Mouse (Mus musculus) olfactory bulb, adult 2 months (tissue): ENCODE data around the gene Ppa1.

ENCODE experiments used
- CTCF ChIP-seq: fragments of 200-500 bp; IDR thresholded peaks from 2 replicates; pipeline ENCODE4 v1.5.1; 2012; ENCODE audit warnings: low read depth, mild to moderate bottlenecking, low read length, moderate library complexity; ENCODE audit not compliant: insufficient read depth
- POLR2A ChIP-seq: fragments of 200-500 bp; IDR thresholded peaks from 2 replicates; pipeline ENCODE4 v1.6.1; 2012; ENCODE audit warnings: mild to moderate bottlenecking, low read depth, low read length, moderate library complexity; ENCODE audit not compliant: insufficient read depth

- no peak for TF ChIP-seq CTCF
- TF ChIP-seq POLR2A, result no peak
Measured at GRCm38 (mm10) chr10:61695703-61696559, 47.6 kb downstream of the Ppa1 start.
